Mouse (Mus musculus) lung, adult 2 months (tissue): ENCODE results near the gene Btg2.

ENCODE experiments used
- CTCF ChIP-seq: fragments of 200-500 bp; IDR thresholded peaks from 2 replicates; pipeline ENCODE4 v1.5.1; 2011; ENCODE audit warnings: mild to moderate bottlenecking, low read length, control low read depth; ENCODE audit not compliant: insufficient read depth
- POLR2A ChIP-seq: fragments of 200-500 bp; IDR thresholded peaks from 2 replicates; pipeline ENCODE4 v1.6.1; 2011; ENCODE audit warnings: low read depth, mild to moderate bottlenecking, control low read depth, low read length, borderline replicate concordance; ENCODE audit errors: extremely low read depth

DNA sequence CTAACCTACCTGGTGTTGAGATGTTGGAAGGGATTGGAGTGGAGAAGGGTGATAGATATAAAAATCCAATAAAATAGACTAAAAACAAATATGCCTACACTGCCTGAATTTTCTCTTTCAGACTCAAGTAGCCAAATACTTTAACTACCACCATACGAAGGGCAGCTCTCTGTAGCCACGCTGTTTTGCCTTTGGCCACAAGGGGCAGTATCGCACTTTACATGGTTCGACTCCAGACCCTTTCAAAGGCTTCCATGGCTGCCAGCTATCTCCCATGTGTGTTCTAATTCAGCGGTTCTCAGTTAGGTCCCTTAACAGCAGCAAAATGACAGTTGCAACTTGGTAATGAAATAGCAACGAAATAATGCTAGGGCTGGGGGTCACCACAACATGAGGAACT, 25.7 kb downstream of the Btg2 start:
- TF ChIP-seq POLR2A (no peak), CTCF (peak; percentile 99)
